Mouse (Mus musculus): ENCODE measurements around the gene 4932438H23Rik. TPM values are rescaled to one million over a fixed set of nuclear protein-coding genes. Genes with fewer than 3 reads are reported as not detected.

Gene 4932438H23Rik
- polyA plus RNA-seq, 1 experiment, result 0.02 TPM

DNA sequence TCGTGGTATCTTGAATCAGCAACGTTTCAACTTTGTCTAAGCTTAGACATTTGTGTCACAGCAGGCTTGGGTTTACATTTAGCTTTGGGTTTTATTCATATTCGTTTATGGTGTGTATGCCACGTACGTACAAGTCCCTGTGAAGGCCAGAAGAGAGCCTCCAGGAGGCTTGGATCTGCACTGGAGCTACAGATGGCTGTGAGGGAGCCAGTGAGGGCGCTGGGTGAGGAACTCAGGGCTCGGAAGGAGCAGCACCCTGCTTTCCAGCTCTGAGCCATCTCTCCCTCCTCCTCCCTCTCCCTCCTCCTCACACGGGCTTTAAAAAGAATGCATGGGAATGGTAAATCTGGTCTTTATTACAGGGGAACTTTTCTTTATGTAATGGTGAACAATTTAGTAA is 41.3 kb downstream of the 4932438H23Rik start:
- no peak overlapping the region for H3K4me3 ChIP-seq (ENCODE audit: insufficient read depth, poor library complexity, severe bottlenecking)
- no peaks in the 10 kb centered on the region for H3K36me3 ChIP-seq (ENCODE audit: control insufficient read depth, insufficient read depth)
- H3K27me3 ChIP-seq (ENCODE audit: control insufficient read depth, insufficient read depth, insufficient read length), result peaks cover 55% of the 10 kb centered on the region
- H3K79me2 ChIP-seq (ENCODE audit: control insufficient read depth, insufficient read depth), result no peaks in the 10 kb centered on the region
- H3K79me3 ChIP-seq (ENCODE audit: low read depth), result no peaks in the 10 kb centered on the region
- H3ac ChIP-seq (ENCODE audit: control insufficient read depth, insufficient read length, low read depth), result no peak overlapping the region
- no peak for TF ChIP-seq CTCF (IDR thresholded peaks at IDR 0.05; ENCODE audit: control insufficient read depth, insufficient read depth, insufficient read length)
- TF ChIP-seq FOSL1 (IDR thresholded peaks at IDR 0.05; ENCODE audit: insufficient read depth, low read length, poor library complexity, severe bottlenecking), result no peak
- TF ChIP-seq MYOD1 (IDR thresholded peaks at IDR 0.05; ENCODE audit: control insufficient read depth, insufficient read length, low read depth), result no peak
- TF ChIP-seq MAX (IDR thresholded peaks at IDR 0.05), result no peak
- TF ChIP-seq MYOG (IDR thresholded peaks at IDR 0.05; ENCODE audit: control insufficient read depth, extremely low read depth, insufficient read length), result no peak
- no peak for TF ChIP-seq CEBPB (IDR thresholded peaks at IDR 0.05; ENCODE audit: low read depth)

DNA sequence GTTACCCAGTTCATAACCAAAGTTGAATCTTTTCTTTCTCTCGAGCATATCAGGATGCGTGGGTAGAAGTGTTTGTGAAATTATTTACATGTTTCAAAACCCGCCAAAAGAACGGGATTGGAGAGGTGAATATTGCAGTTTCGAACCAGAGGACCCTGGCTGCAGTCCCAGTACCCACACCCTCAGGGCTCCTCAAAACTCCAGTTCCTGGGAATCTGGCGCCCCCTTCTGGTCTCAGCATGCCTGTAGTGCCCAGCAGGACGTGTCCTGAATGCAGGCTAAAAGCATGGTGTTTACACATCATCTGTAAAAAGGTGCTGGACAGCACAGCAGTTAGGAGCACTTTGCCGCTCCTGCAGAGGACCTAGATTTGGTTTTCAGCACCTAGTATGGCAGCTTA is 49.4 kb downstream of the 4932438H23Rik start:
- H3K79me3 ChIP-seq (ENCODE audit: low read depth), result peaks cover 33% of the 10 kb centered on the region
- peaks cover 39% of the 10 kb centered on the region for H3K79me2 ChIP-seq (ENCODE audit: control insufficient read depth, insufficient read depth)
- no peak overlapping the region for H3ac ChIP-seq (ENCODE audit: control insufficient read depth, insufficient read length, low read depth)
- H3K27me3 ChIP-seq (ENCODE audit: control insufficient read depth, insufficient read depth, insufficient read length), result peaks cover 18% of the 10 kb centered on the region
- H3K4me3 ChIP-seq (ENCODE audit: insufficient read depth, poor library complexity, severe bottlenecking), result no peak overlapping the region
- peaks cover 10% of the 10 kb centered on the region for H3K36me3 ChIP-seq (ENCODE audit: control insufficient read depth, insufficient read depth)
- TF ChIP-seq MYOD1 (IDR thresholded peaks at IDR 0.05; ENCODE audit: control insufficient read depth, insufficient read length, low read depth), result no peak
- TF ChIP-seq CTCF (IDR thresholded peaks at IDR 0.05; ENCODE audit: control insufficient read depth, insufficient read depth, insufficient read length), result peak; percentile 51

DNA sequence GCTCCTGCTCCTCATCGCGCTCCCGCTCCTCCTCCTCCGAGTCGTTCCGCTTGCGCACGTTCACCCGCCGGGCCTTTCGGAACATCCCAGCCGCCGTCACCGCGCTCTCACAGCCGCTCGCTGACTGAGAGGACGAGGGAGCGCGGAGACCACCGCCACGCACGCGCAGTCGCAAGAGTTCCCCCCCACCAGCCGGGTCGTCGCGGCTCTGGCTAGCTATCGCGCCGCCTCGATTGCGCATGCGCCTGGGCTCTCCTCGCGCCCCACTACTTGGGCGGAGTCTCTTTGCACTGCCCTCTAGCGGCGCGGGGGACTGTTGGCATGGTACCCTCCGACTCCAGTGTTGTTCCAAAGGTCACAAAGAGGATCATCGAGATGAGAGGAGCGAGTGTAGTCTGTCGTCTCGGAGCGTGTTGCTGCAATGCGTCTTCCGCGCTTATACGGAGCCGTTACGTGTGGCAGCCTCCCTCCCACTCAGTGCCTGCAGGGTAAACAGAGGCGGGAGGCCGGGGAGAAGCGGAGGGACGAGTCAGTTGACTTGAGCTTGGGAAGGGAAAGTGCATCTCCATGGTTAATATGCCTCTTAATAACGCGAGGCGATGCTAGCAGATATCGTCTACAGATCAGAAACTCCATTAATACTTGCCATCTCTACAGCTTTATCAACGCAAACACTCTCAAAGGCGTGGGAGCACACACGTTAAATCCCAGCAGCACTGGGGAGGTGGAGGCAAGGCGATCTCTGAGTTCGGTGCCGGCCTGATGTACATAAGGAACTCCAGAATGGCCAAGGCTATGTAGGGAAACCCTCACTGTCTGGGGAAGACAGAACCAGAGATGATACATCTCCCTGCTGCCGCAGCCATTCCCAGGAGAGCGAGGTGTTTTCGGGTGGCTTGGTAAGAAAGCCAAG is 50.4 kb downstream of the 4932438H23Rik start, which contains the start of gene Paxbp1:
Gene Paxbp1 (minus strand): TSS at position 274 of the 913 bp plus-strand sequence.
- H3K36me3 ChIP-seq (ENCODE audit: control insufficient read depth, insufficient read depth), result peaks cover 15% of the 10 kb centered on the region
- H3K4me3 ChIP-seq (ENCODE audit: insufficient read depth, poor library complexity, severe bottlenecking), result peak within 1 kb of the TSS; percentile 94
- H3K79me3 ChIP-seq (ENCODE audit: low read depth), result peaks cover 41% of the 10 kb centered on the region
- TF ChIP-seq MYOD1 (IDR thresholded peaks at IDR 0.05; ENCODE audit: control insufficient read depth, insufficient read length, low read depth), result no peak
- peak; percentile 93 for TF ChIP-seq CTCF (IDR thresholded peaks at IDR 0.05; ENCODE audit: control insufficient read depth, insufficient read depth, insufficient read length)
- TF ChIP-seq MYOG (IDR thresholded peaks at IDR 0.05; ENCODE audit: control insufficient read depth, extremely low read depth, insufficient read length), result no peak
- TF ChIP-seq CEBPB (IDR thresholded peaks at IDR 0.05; ENCODE audit: low read depth), result no peak
- TF ChIP-seq FOSL1 (IDR thresholded peaks at IDR 0.05; ENCODE audit: insufficient read depth, low read length, poor library complexity, severe bottlenecking), result no peak
- TF ChIP-seq MAX (IDR thresholded peaks at IDR 0.05), result no peak
- peak within 1 kb of the TSS; percentile 95 for H3ac ChIP-seq (ENCODE audit: control insufficient read depth, insufficient read length, low read depth)
- peaks cover 48% of the 10 kb centered on the region for H3K79me2 ChIP-seq (ENCODE audit: control insufficient read depth, insufficient read depth)
- peaks cover 9% of the 10 kb centered on the region for H3K27me3 ChIP-seq (ENCODE audit: control insufficient read depth, insufficient read depth, insufficient read length)

DNA sequence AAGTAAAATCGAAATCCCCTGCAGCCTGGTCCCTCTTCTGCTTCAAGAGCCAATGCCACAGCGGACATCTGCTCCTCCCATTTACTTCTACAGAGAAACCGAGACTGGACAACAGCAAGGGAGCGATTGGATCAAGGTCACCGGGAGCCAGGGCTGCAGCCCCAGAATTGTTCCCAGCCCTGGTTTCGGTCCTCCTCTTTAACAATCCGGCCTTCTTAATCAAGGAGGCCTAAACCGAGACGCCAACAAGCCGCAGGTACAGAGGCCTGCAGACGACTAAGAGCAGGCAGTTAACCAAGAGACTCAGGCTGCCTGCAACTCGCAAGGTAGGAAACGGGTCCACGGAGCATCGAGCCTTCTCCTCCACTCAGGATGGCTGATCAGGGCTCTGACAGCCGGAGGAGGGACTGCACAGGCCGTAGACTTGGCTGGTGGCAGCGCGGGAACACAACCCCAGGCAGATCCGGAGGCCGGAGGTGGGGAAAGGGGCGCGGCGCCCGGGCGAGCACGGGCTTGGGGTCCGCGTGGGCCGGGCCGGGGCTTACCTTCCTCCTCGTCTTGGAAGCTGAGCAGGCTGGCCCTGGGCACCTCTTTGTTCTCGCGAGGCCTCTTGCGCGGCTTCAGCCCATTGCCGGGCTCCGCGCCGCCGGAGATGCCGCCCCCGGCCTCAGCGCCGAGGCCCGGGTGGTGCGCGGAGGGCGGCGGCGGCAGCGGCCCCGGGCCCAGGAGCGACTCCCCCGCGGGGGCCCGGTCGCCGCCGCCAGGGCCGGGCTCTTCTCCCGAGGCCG is 51.3 kb downstream of the 4932438H23Rik start:
- TF ChIP-seq MAX (IDR thresholded peaks at IDR 0.05), result no peak
- TF ChIP-seq CEBPB (IDR thresholded peaks at IDR 0.05; ENCODE audit: low read depth), result no peak
- TF ChIP-seq USF1 (IDR thresholded peaks at IDR 0.05; ENCODE audit: low read depth), result no peak
- TF ChIP-seq FOSL1 (IDR thresholded peaks at IDR 0.05; ENCODE audit: insufficient read depth, low read length, poor library complexity, severe bottlenecking), result no peak
- TF ChIP-seq CTCF (IDR thresholded peaks at IDR 0.05; ENCODE audit: control insufficient read depth, insufficient read depth, insufficient read length), result no peak

DNA sequence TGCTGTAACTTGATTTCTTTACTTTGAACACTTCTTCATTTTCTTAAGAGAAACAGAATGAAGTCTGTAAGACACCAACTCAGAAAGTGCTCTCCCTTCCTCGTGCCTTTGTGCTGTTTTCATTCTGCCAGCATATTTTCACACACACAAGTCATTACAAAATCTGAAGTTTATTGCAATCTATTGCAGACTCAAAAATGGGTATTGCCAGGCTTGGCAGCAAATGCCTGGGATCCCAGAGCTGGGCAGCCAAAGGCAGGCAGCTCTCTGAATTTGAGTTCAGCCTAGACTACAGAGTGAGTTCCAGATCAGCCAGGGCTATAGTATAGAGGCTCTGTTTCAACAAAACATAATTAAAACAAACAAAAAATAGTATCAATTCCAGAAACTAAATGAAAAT is 52.3 kb downstream of the 4932438H23Rik start:
- TF ChIP-seq FOSL1 (IDR thresholded peaks at IDR 0.05; ENCODE audit: insufficient read depth, low read length, poor library complexity, severe bottlenecking) (no peak), CEBPB (IDR thresholded peaks at IDR 0.05; ENCODE audit: low read depth) (no peak), MYOG (IDR thresholded peaks at IDR 0.05; ENCODE audit: control insufficient read depth, extremely low read depth, insufficient read length) (no peak), USF1 (IDR thresholded peaks at IDR 0.05; ENCODE audit: low read depth) (no peak), CTCF (IDR thresholded peaks at IDR 0.05; ENCODE audit: control insufficient read depth, insufficient read depth, insufficient read length) (no peak)
- Histone ChIP-seq H3K79me3 (ENCODE audit: low read depth) (peaks cover 57% of the 10 kb centered on the region), H3K27me3 (ENCODE audit: control insufficient read depth, insufficient read depth, insufficient read length) (no peaks in the 10 kb centered on the region), H3K79me2 (ENCODE audit: control insufficient read depth, insufficient read depth) (peaks cover 67% of the 10 kb centered on the region), H3K36me3 (ENCODE audit: control insufficient read depth, insufficient read depth) (peaks cover 26% of the 10 kb centered on the region), H3K4me3 (ENCODE audit: insufficient read depth, poor library complexity, severe bottlenecking) (peak overlapping the region; percentile 14), H3ac (ENCODE audit: control insufficient read depth, insufficient read length, low read depth) (peak overlapping the region; percentile 35)

More for the DNA sequence above, 51.3 kb downstream of the 4932438H23Rik start:
- Histone ChIP-seq H3K4me3 (ENCODE audit: insufficient read depth, poor library complexity, severe bottlenecking) (peak overlapping the region; percentile 94), H3K79me2 (ENCODE audit: control insufficient read depth, insufficient read depth) (peaks cover 57% of the 10 kb centered on the region), H3ac (ENCODE audit: control insufficient read depth, insufficient read length, low read depth) (peak overlapping the region; percentile 95), H3K27me3 (ENCODE audit: control insufficient read depth, insufficient read depth, insufficient read length) (peaks cover 5% of the 10 kb centered on the region), H3K36me3 (ENCODE audit: control insufficient read depth, insufficient read depth) (peaks cover 16% of the 10 kb centered on the region), H3K79me3 (ENCODE audit: low read depth) (peaks cover 48% of the 10 kb centered on the region)
